Mouse (Mus musculus) heart, postnatal 0 days (tissue): ENCODE measurements around the gene Spata20.

Experiments used
- CTCF ChIP-seq: IDR thresholded peaks from 2 replicates; pipeline ENCODE4 v1.5.1; 2016; ENCODE audit warnings: antibody characterized with exemption, control low read depth, low read depth
- EP300 ChIP-seq: IDR thresholded peaks from 2 replicates; pipeline ENCODE4 v1.6.1; 2016; ENCODE audit warnings: antibody characterized with exemption, low read depth

- TF ChIP-seq EP300 (no peak), CTCF (no peak)
Observed at GRCm38 (mm10) chr11:94454756-94455155, 31.2 kb downstream of the Spata20 start.
